Mouse (Mus musculus): ENCODE results near the gene Kcnd3.

DNA sequence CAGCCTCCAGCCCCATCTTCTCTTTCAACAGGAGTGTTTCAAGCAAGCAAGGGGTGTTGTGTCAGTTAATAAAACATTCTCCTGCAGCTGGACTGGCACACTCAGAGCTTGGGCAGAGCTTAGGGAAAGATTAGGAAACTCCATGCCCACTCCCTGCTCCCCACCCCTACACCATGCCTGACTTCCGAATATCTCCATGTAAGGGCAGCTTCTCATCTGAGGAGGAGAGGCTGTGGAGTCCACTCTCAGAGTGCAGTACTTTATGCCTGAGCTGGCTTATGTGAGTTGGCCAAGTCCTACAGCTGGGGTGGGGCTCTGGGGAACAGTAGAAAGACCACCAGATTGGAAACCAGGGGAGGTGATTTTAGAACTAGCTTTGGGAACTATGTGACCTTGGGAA, 20.4 kb downstream of the Kcnd3 start:
- TF ChIP-seq GATA1 (IDR thresholded peaks at IDR 0.05; ENCODE audit: low read length), result no peak
- no peak for TF ChIP-seq TAL1 (IDR thresholded peaks at IDR 0.05; ENCODE audit: low read length)

Measured in erythroblast, embryonic 14.5 days (primary cell).